Mouse (Mus musculus): ENCODE results near the gene Gemin4.

GRCm38 (mm10) chr11:76178726-76179494 is 38.6 kb downstream of the Gemin4 start:
- no peak for TF ChIP-seq POLR2A (IDR thresholded peaks at IDR 0.05; ENCODE audit: borderline replicate concordance, insufficient read depth, low read length)
- no peak for TF ChIP-seq CTCF (IDR thresholded peaks at IDR 0.05; ENCODE audit: borderline replicate concordance, insufficient read depth, low read depth, low read length)

Data from cerebellum, adult 2 months (tissue).